Mouse (Mus musculus): Measurements from ENCODE around the gene Ppig.

DNA sequence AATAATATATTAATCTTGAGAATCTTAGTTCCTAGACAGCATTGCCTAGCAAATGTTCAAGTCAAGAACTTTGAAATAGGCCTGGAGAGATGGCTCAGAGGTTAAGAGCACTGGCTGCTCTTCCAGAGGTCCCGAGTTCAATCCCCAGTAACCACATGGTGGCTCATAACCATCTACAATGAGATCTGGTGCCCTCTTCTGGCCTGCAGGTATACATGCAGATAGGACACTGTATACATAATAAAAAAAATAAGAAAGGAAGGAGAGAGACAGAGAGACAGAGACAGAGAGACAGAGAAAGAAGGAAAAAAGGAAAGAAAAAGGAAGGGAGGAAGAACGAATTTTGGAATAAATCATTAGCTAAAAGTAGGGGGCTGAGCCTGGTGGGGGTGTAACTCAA lies 45.6 kb upstream of the Ppig start:
- TF ChIP-seq CTCF (IDR thresholded peaks at IDR 0.05; ENCODE audit: control insufficient read depth, insufficient read depth, insufficient replicate concordance, low read depth, low read length) (no peak), POLR2A (IDR thresholded peaks at IDR 0.05; ENCODE audit: control insufficient read depth, low read depth, low read length) (no peak)

All from testis, adult 2 months (tissue).